Mouse (Mus musculus) embryonic facial prominence, embryonic 15.5 days (tissue): Measurements from ENCODE around the gene Crabp1. TPM values are rescaled to one million over a fixed set of nuclear protein-coding genes. Genes with fewer than 3 reads are reported as not detected.

Source experiments
- ATAC-seq: fragments of 200-750 bp; cut with Nextera tagmentation; 2 replicates; pipeline ENCODE4 v1.8.0; 2017; ENCODE audit warnings: low read depth, moderate TSS enrichment; ENCODE audit not compliant: insufficient number of reproducible peaks, low FRiP score, low TSS enrichment
- H3K27ac ChIP-seq: fragments of 300-500 bp; sonication (generic); replicated peaks from 2 replicates; pipeline ENCODE4 v1.5.1; 2015; ENCODE audit warnings: mild to moderate bottlenecking, inconsistent platforms
- H3K27me3 ChIP-seq: fragments of 300-500 bp; sonication (generic); 2 replicates; pipeline ENCODE4 v1.6.1; 2015; ENCODE audit warnings: inconsistent platforms
- H3K36me3 ChIP-seq: fragments of 300-500 bp; sonication (generic); 2 replicates; pipeline ENCODE4 v1.6.1; 2015; ENCODE audit warnings: mild to moderate bottlenecking, inconsistent platforms
- H3K4me1 ChIP-seq: fragments of 300-500 bp; sonication (generic); 2 replicates; pipeline ENCODE4 v1.6.1; 2015; ENCODE audit warnings: inconsistent platforms
- H3K4me2 ChIP-seq: fragments of 300-500 bp; sonication (generic); replicated peaks from 2 replicates; pipeline ENCODE4 v1.6.1; 2015; ENCODE audit warnings: mild to moderate bottlenecking, inconsistent platforms
- H3K4me3 ChIP-seq: fragments of 300-500 bp; sonication (generic); replicated peaks from 2 replicates; pipeline ENCODE4 v1.5.1; 2015; ENCODE audit warnings: mild to moderate bottlenecking, inconsistent platforms
- H3K9ac ChIP-seq: fragments of 300-500 bp; sonication (generic); 2 replicates; pipeline ENCODE4 v1.6.1; 2015; ENCODE audit warnings: inconsistent platforms
- H3K9me3 ChIP-seq: fragments of 300-500 bp; sonication (generic); replicated peaks from 2 replicates; pipeline ENCODE4 v1.6.1; 2016; ENCODE audit warnings: inconsistent platforms
- WGBS: fragments of 180-500 bp; shearing (Covaris S2); methylation state at CpG from one replicate; pipeline ENCODE4 v1.1.7; 2015; 5-methylcytosine and 5-hydroxymethylcytosine counted together
- polyA plus RNA-seq: library from polyadenylated mRNA; unstranded; fragments of >200 nt; fragmentation: Nextera tagmentation; extraction: Ambion mirVana; gene quantifications from 2 replicates; pipeline ENCODE4 v1.2.1, GENCODE M21; 2015

The Crabp1 gene
- 472 and 489 TPM in 2 replicates for polyA plus RNA-seq

DNA sequence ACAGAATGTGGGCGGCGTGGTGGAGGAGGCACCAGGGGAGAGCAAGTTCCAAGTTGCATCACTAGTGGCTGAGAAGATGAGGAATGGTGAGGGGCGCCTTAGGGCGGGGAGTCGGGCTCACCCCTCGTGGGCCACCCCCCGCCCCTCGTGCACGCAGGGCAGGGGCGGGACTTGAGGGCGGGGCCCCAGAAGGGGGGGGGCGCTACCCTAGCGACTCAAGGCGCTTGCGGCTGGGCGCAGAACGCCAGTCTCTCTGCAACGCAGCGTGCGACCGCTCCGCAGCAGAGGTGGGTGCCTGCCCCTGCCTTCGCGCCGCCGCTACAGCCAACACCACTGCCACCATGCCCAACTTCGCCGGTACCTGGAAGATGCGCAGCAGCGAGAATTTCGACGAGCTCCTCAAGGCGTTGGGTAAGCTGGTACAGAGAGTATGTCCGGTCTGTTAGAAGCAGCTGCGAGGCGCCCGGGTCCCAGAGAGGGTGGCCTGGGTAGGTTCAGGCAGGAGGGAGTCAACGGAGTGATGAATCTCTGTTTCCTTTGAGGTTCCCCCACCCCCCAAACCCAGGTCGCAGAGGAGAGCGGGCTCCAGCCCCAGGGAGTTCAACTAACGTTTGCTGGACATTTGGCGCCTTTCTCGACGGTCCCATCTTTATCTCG is at the start of gene Crabp1:
Gene Crabp1, plus strand, starts transcription at position 188 of the 657 bp plus-strand sequence.
- peak within 1 kb of the TSS; percentile 24 for H3K9ac ChIP-seq
- H3K4me1 ChIP-seq = peaks cover 20% of the 10 kb centered on the region
- no peak within 1 kb of the TSS for H3K27ac ChIP-seq
- peak within 1 kb of the TSS; percentile 89 for H3K4me2 ChIP-seq
- peak within 1 kb of the TSS; percentile 51 for H3K4me3 ChIP-seq
- no peaks in the 10 kb centered on the region for H3K36me3 ChIP-seq
- H3K27me3 ChIP-seq = peaks cover 37% of the 10 kb centered on the region
- no peaks in the 10 kb centered on the region for H3K9me3 ChIP-seq
- WGBS = under 1% methylated on average over 41 of the region's 45 CpGs
- ATAC-seq = peak; percentile 84

DNA sequence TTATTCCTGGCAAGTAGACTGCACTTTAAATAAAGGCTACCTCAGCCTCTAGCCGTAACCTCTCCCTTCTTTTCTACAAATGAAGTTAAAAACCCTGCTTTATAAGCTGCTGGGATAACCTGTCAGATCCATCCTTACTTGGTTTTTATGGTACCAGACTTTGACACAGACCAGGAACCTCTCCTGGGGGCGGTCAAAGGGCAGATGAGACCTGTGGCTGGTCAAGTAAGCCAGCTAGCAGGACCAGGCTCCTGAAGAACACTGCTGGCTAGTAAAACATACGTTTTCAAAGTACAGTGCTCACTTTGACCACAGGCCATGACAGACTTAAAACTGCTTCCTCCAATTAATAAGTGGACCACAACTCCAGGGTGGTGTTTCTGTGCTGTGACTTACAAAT is 48.8 kb upstream of the Crabp1 start:
- Histone ChIP-seq H3K9ac (no peak overlapping the region), H3K4me1 (no peaks in the 10 kb centered on the region), H3K27ac (no peak overlapping the region), H3K9me3 (no peaks in the 10 kb centered on the region), H3K36me3 (peaks cover 87% of the 10 kb centered on the region), H3K27me3 (no peaks in the 10 kb centered on the region), H3K4me3 (no peak overlapping the region), H3K4me2 (no peak overlapping the region)
- 88% methylated on average over 3 of the region's 3 CpGs for WGBS
- ATAC-seq = no peak

DNA sequence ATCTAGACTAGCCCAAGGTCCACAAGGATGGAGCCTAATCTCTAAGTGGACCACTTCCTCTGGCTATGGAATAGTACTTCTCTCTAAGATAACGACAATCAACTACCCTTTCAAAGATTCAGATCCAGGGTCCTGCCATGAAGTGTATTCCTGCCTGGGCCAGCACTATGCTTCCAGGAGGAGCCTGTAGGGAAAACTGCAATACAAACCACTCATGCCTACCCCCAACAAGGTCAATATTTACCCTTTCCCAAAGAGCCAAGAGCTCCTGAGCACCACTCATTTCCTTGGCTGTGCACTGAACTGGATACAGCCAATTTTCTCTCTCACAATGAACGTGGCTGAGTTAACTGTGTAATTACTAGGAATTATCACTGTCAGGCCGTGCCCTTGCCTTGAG is 47.0 kb upstream of the Crabp1 start:
- Histone ChIP-seq H3K4me2 (no peak overlapping the region), H3K4me3 (no peak overlapping the region), H3K27me3 (no peaks in the 10 kb centered on the region), H3K4me1 (no peaks in the 10 kb centered on the region), H3K9ac (no peak overlapping the region), H3K36me3 (peaks cover 83% of the 10 kb centered on the region), H3K27ac (no peak overlapping the region), H3K9me3 (no peaks in the 10 kb centered on the region)
- WGBS = 83% methylated on average over 3 of the region's 3 CpGs
- ATAC-seq = no peak

DNA sequence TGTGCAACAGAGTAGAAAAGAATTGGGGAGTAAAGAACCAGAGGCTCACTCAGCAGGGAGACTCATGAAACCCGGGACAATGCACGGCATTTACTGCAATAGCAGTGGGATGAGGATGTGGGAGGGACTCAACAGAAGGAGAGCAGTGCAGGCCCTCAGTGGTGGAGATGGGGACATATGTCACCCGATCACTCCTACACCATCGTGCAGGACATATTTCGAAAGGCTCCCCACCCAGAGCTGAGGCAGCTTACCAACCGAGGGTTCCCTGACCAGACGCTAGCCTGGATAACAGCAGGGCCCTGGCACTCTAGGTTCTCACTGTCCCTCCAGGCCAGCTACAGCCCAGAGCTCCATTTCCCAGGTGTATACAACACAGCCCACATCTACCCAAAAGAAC is 42.4 kb upstream of the Crabp1 start:
- Histone ChIP-seq H3K9ac (no peak overlapping the region), H3K36me3 (peaks cover 83% of the 10 kb centered on the region), H3K27ac (no peak overlapping the region), H3K4me2 (no peak overlapping the region), H3K27me3 (no peaks in the 10 kb centered on the region), H3K4me3 (no peak overlapping the region), H3K9me3 (no peaks in the 10 kb centered on the region), H3K4me1 (no peaks in the 10 kb centered on the region)
- WGBS = 87% methylated on average over 7 of the region's 7 CpGs
- no peak for ATAC-seq

DNA sequence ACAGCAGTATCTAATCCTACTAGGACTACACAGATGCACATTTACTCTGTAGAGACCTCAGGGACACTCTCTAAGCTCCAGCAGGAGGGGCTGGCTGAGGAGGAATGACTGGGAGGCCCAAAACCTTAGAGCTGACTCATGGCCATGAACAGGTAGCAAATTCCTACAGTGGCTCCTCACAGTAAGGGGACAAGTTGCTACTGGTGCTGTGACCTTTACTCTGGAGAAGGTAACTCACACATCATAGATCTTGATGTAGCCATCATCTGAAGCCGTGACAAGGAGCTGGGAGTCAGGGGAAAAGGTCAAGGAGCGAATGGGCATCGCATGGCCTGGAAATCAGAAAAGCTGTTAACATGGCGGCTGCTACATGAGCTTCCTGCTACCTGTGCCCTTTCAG is 42.0 kb upstream of the Crabp1 start:
- ATAC-seq = no peak
- Histone ChIP-seq H3K9me3 (no peaks in the 10 kb centered on the region), H3K36me3 (peaks cover 87% of the 10 kb centered on the region), H3K27me3 (no peaks in the 10 kb centered on the region), H3K27ac (no peak overlapping the region), H3K4me1 (no peaks in the 10 kb centered on the region), H3K9ac (no peak overlapping the region), H3K4me2 (no peak overlapping the region), H3K4me3 (no peak overlapping the region)
- 96% methylated on average over 4 of the region's 4 CpGs for WGBS

DNA sequence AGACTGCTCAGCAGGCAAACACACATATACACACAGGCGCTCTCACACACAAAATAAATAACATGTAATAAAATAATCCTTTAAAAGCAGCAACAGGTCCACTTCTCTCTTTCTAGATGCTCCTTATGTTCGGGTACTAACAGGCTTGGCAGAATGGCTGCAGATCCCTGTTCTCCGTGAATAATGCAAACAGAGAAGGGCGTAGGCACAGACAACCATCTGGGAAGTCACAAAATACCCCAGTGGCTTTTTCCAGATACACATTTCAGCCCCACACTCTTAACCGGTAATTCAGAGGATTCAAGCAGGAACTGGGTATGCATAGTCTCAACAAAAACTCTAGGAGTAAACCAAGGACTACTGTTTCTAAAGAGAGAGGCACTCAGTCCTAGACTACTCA is 38.2 kb upstream of the Crabp1 start:
- Histone ChIP-seq H3K4me1 (no peaks in the 10 kb centered on the region), H3K36me3 (peaks cover 79% of the 10 kb centered on the region), H3K9ac (no peak overlapping the region), H3K4me2 (no peak overlapping the region), H3K27me3 (no peaks in the 10 kb centered on the region), H3K9me3 (no peaks in the 10 kb centered on the region), H3K4me3 (no peak overlapping the region), H3K27ac (no peak overlapping the region)
- no peak for ATAC-seq
- 84% methylated on average over 5 of the region's 5 CpGs for WGBS

DNA sequence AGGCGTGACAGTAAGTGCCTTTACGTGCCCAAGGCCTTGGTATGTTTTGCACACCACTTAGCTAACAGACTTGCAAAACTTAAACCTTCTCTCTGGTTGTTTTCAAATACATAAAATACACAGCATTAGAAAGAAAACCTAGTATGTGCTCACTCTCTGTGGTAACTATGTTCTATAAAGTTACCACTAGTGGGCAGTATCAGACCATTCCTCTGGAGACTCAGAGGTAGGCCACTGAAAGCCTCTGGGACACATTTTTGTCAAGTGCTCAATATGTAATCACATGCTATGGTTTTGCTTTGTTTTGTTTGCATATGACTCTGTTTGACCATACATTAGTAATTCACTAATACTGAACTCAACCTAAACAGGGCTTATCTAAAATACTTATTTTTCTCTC is 32.4 kb upstream of the Crabp1 start:
- ATAC-seq = no peak
- Histone ChIP-seq H3K27me3 (no peaks in the 10 kb centered on the region), H3K9ac (no peak overlapping the region), H3K36me3 (peaks cover 24% of the 10 kb centered on the region), H3K4me1 (peaks cover 21% of the 10 kb centered on the region), H3K4me2 (no peak overlapping the region), H3K9me3 (no peaks in the 10 kb centered on the region), H3K4me3 (no peak overlapping the region), H3K27ac (no peak overlapping the region)
- WGBS = 81% methylated on average over 2 of the region's 2 CpGs

DNA sequence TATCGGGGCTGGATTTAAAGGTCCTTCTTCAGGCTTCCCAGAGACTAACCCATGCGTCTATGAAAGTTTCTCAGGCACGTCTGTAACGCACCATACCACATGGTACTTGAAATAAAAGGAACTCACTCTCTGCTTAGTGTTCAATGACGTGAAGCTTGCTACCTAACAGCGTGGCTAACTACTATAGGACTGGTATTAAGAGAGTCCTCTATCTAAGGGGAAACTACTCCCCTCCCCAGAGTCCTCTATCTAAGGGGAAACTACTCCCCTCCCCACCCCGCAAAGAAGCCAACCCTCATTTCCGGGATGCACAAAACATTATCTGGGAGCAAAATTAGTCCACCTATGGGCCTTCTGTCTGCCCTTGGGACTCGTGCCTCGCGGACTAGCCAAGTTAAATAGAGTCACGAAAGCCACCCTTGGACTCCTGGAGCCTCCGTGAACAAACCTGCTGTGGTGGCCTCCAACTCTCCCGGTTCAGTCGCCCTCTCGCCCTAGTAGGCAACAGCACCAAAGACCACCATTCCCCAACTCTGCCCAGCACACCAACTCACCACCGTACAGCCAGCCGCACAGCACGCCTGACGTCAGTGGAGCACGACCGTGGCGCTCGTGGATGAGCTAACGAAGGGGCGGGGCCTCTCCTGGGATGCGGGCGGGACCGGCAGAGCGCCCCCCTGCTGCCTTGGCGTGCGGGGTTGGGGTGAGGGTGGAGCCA is 30.5 kb upstream of the Crabp1 start, which contains the start of gene Wdr61:
Gene Wdr61, minus strand, starts transcription at position 599 of the 718 bp plus-strand sequence.
- H3K4me2 ChIP-seq = peak within 1 kb of the TSS; percentile 61
- H3K27me3 ChIP-seq = no peaks in the 10 kb centered on the region
- H3K9ac ChIP-seq = peak within 1 kb of the TSS; percentile 86
- 1% methylated on average over 32 of the region's 32 CpGs for WGBS
- ATAC-seq = peak; percentile 97
- peaks cover 21% of the 10 kb centered on the region for H3K4me1 ChIP-seq
- peak within 1 kb of the TSS; percentile 80 for H3K27ac ChIP-seq
- no peaks in the 10 kb centered on the region for H3K9me3 ChIP-seq
- H3K4me3 ChIP-seq = peak within 1 kb of the TSS; percentile 69
- H3K36me3 ChIP-seq = peaks cover 5% of the 10 kb centered on the region

DNA sequence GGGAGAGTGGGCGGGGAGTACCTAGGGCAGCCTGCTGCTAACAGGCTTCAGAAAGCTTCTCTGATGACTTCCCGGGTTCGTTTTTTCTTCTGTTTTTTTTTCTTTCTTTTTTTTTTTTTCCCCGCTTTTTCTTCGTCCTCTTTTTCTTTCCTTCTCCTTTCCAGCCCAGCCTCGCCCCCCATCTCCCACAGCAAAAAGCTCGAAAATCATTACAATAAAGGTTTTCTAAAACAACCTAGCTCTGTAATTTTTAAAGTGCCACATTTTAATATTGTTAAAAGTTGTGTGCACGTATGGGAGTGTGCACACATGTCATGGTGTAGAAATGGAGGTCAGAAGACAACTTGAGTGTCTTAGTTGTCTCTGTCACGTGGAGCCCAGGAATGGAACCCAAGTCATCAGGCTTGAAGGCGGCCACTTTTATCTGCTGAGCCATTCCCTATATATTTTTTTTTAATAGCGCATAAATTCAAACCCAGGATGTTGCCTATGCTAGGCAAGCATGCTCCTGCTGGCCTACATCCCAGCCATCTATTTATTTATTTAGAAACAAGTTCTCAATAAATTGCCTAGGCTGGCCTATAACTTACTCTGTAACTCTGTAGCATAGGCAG is 29.8 kb upstream of the Crabp1 start:
- H3K27me3 ChIP-seq = no peaks in the 10 kb centered on the region
- peak overlapping the region; percentile 61 for H3K4me2 ChIP-seq
- ATAC-seq = no peak
- WGBS = 21% methylated on average over 11 of the region's 11 CpGs
- H3K27ac ChIP-seq = no peak overlapping the region; the same call in 1 of the 2 replicates
- peak overlapping the region; percentile 28; the same call in 1 of the 2 replicates for H3K9ac ChIP-seq
- peak overlapping the region; percentile 69 for H3K4me3 ChIP-seq
- peaks cover 21% of the 10 kb centered on the region for H3K4me1 ChIP-seq
- H3K9me3 ChIP-seq = no peaks in the 10 kb centered on the region
- H3K36me3 ChIP-seq = no peaks in the 10 kb centered on the region; the same call in 1 of the 2 replicates

DNA sequence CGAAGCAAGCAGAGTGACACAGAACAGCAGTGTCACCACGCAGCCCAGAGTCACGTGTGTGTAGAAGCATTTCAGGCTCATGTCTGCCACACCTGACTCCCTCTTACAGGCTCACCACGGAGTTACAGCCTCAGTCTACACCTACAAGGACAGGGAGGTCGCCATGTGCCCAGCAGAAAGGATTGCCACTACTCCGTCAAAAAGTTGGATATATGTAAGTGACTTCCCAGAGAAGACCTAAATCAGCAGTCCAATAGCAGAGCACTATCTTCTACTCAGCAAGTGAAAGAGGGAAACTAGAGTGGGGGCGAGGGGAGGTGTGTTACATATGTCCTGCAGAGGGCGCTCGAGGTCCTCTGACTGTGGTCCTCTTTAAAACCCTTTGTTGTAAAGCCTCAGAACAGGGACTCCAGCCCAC is 28.3 kb upstream of the Crabp1 start:
- Histone ChIP-seq H3K4me2 (no peak overlapping the region; the same call in 1 of the 2 replicates), H3K27me3 (no peaks in the 10 kb centered on the region), H3K27ac (no peak overlapping the region), H3K4me1 (peaks cover 21% of the 10 kb centered on the region), H3K9me3 (no peaks in the 10 kb centered on the region), H3K4me3 (no peak overlapping the region), H3K9ac (no peak overlapping the region), H3K36me3 (no peaks in the 10 kb centered on the region; the same call in 1 of the 2 replicates)
- 18% methylated on average over 9 of the region's 9 CpGs for WGBS
- no peak for ATAC-seq

DNA sequence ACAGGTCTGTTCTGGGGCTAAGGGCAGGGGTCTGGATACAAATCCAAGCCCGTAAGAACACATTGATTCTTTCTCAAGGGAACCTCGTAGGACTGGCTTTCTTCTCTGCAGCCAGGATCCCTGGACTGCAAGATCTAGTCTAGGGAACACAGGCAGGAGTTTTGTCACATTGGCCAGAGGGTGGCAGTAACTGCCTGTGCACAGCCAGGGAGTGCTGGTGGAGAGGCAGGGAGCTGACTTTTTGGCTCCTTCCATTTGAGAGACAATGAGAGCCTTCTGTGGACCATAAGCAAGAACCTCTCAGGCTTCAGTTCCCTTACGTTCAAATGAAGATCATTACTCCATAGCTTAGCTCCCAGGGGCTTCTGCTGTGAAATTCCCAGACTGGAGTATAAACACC is 26.2 kb upstream of the Crabp1 start:
- H3K9ac ChIP-seq = no peak overlapping the region
- no peak overlapping the region for H3K4me3 ChIP-seq
- H3K27me3 ChIP-seq = no peaks in the 10 kb centered on the region
- H3K9me3 ChIP-seq = no peaks in the 10 kb centered on the region
- H3K4me2 ChIP-seq = no peak overlapping the region
- H3K36me3 ChIP-seq = no peaks in the 10 kb centered on the region
- no peak for ATAC-seq
- H3K27ac ChIP-seq = no peak overlapping the region
- peaks cover 15% of the 10 kb centered on the region for H3K4me1 ChIP-seq
- WGBS = 8% methylated on average over 3 of the region's 3 CpGs
